Mouse (Mus musculus) heart, embryonic 11.5 days (tissue): ENCODE measurements at regions not wholly inside any gene's neighbourhood (a gene's known extent, or its start where the extent isn't known, plus 50 kb on each side); places are given as distances from the start of the nearest gene placed in this dataset.

Experiments
- ATAC-seq: fragments of 200-750 bp; cut with Nextera tagmentation; replicated peaks from 2 replicates; pipeline ENCODE4 v1.8.0; 2017; ENCODE audit warnings: moderate library complexity; ENCODE audit not compliant: insufficient number of reproducible peaks, low FRiP score, low TSS enrichment
- H3K27ac ChIP-seq: fragments of 300-500 bp; sonication (generic); 2 replicates; pipeline ENCODE4 v1.5.1; 2014; ENCODE audit warnings: mild to moderate bottlenecking, low read depth, low read length
- H3K27me3 ChIP-seq: fragments of 300-500 bp; sonication (generic); 2 replicates; pipeline ENCODE4 v1.6.1; 2014; ENCODE audit warnings: mild to moderate bottlenecking, low read length, mixed read lengths; ENCODE audit not compliant: control insufficient read depth, insufficient read depth
- H3K36me3 ChIP-seq: fragments of 300-500 bp; sonication (generic); 2 replicates; pipeline ENCODE4 v1.6.1; 2014; ENCODE audit warnings: mild to moderate bottlenecking, low read length, moderate library complexity, mixed read lengths; ENCODE audit not compliant: control insufficient read depth, insufficient read depth
- H3K4me1 ChIP-seq: fragments of 300-500 bp; sonication (generic); 2 replicates; pipeline ENCODE4 v1.6.1; 2014; ENCODE audit warnings: low read length; ENCODE audit not compliant: control insufficient read depth, insufficient read depth
- H3K4me2 ChIP-seq: fragments of 300-500 bp; sonication (generic); 2 replicates; pipeline ENCODE4 v1.6.1; 2014; ENCODE audit warnings: mild to moderate bottlenecking, moderate library complexity
- H3K4me3 ChIP-seq: fragments of 300-500 bp; sonication (generic); 2 replicates; pipeline ENCODE4 v1.5.1; 2014; ENCODE audit warnings: low read depth, low read length
- H3K9ac ChIP-seq: fragments of 300-500 bp; sonication (generic); 2 replicates; pipeline ENCODE4 v1.6.1; 2014; ENCODE audit warnings: mild to moderate bottlenecking, low read depth, low read length, moderate library complexity
- H3K9me3 ChIP-seq: fragments of 300-500 bp; sonication (generic); replicated peaks from 2 replicates; pipeline ENCODE4 v1.6.1; 2016; ENCODE audit warnings: low read length; ENCODE audit not compliant: control insufficient read depth
- WGBS: fragments of 180-500 bp; shearing (Covaris S2); extraction: QIAGEN DNeasy Blood & Tissue Kit; methylation state at CpG from one replicate; pipeline ENCODE4 v1.1.7; 2014; ENCODE audit not compliant: insufficient replicate concordance; 5-methylcytosine and 5-hydroxymethylcytosine counted together

GRCm38 (mm10) chr1:167936726-167937125 lies 247.7 kb downstream of the Lmx1a start:
- H3K9ac ChIP-seq, result no peak overlapping the region
- H3K9me3 ChIP-seq, result no peaks in the 10 kb centered on the region
- no peaks in the 10 kb centered on the region; the same call in 1 of the 2 replicates for H3K27me3 ChIP-seq
- no peak overlapping the region for H3K4me2 ChIP-seq
- no peak for ATAC-seq
- no peaks in the 10 kb centered on the region for H3K36me3 ChIP-seq
- no peak overlapping the region for H3K4me3 ChIP-seq
- no peaks in the 10 kb centered on the region for H3K4me1 ChIP-seq
- H3K27ac ChIP-seq, result no peak overlapping the region
- WGBS, result 69% methylated on average over 4 of the region's 4 CpGs

- Histone ChIP-seq H3K9me3 (no peaks in the 10 kb centered on the region), H3K36me3 (no peaks in the 10 kb centered on the region), H3K9ac (no peak overlapping the region), H3K27me3 (no peaks in the 10 kb centered on the region; the same call in 1 of the 2 replicates), H3K4me3 (no peak overlapping the region), H3K27ac (no peak overlapping the region), H3K4me1 (no peaks in the 10 kb centered on the region), H3K4me2 (no peak overlapping the region)
- ATAC-seq, result no peak
- 62% methylated on average over 2 of the region's 2 CpGs for WGBS
These were observed 249.1 kb downstream of the Lmx1a start for GRCm38 (mm10) chr1:167938176-167938575.

- Histone ChIP-seq H3K9me3 (no peaks in the 10 kb centered on the region), H3K4me3 (no peak overlapping the region), H3K27me3 (no peaks in the 10 kb centered on the region; the same call in 1 of the 2 replicates), H3K9ac (no peak overlapping the region), H3K36me3 (no peaks in the 10 kb centered on the region), H3K27ac (no peak overlapping the region), H3K4me2 (no peak overlapping the region), H3K4me1 (no peaks in the 10 kb centered on the region)
- ATAC-seq, result no peak
- 50% methylated on average over 8 of the region's 8 CpGs for WGBS
These were observed 253.0 kb downstream of the Lmx1a start for GRCm38 (mm10) chr1:167942037-167942470.

- ATAC-seq, result no peak
- WGBS, result 81% methylated on average over 8 of the region's 8 CpGs
- H3K4me3 ChIP-seq, result no peak overlapping the region
- no peaks in the 10 kb centered on the region for H3K4me1 ChIP-seq
- H3K9me3 ChIP-seq, result no peaks in the 10 kb centered on the region
- no peaks in the 10 kb centered on the region for H3K36me3 ChIP-seq
- H3K27me3 ChIP-seq, result no peaks in the 10 kb centered on the region; the same call in 1 of the 2 replicates
- no peak overlapping the region for H3K4me2 ChIP-seq
- no peak overlapping the region for H3K9ac ChIP-seq
- no peak overlapping the region for H3K27ac ChIP-seq
These were observed 254.1 kb downstream of the Lmx1a start for GRCm38 (mm10) chr1:167943121-167943520.

- Histone ChIP-seq H3K27me3 (no peaks in the 10 kb centered on the region; the same call in 1 of the 2 replicates), H3K4me2 (no peak overlapping the region), H3K4me3 (no peak overlapping the region), H3K36me3 (no peaks in the 10 kb centered on the region), H3K4me1 (no peaks in the 10 kb centered on the region), H3K27ac (no peak overlapping the region), H3K9ac (no peak overlapping the region), H3K9me3 (no peaks in the 10 kb centered on the region)
- WGBS, result 69% methylated on average over 9 of the region's 9 CpGs
- ATAC-seq, result no peak
These were observed 256.7 kb downstream of the Lmx1a start for GRCm38 (mm10) chr1:167945615-167946252.

- no peak overlapping the region for H3K4me2 ChIP-seq
- H3K4me3 ChIP-seq, result no peak overlapping the region
- H3K27ac ChIP-seq, result no peak overlapping the region
- H3K4me1 ChIP-seq, result no peaks in the 10 kb centered on the region
- H3K9me3 ChIP-seq, result no peaks in the 10 kb centered on the region
- no peaks in the 10 kb centered on the region for H3K36me3 ChIP-seq
- no peak overlapping the region for H3K9ac ChIP-seq
- no peak for ATAC-seq
- no peaks in the 10 kb centered on the region for H3K27me3 ChIP-seq
- 78% methylated on average over 7 of the region's 7 CpGs for WGBS
These were observed 258.8 kb downstream of the Lmx1a start for GRCm38 (mm10) chr1:167947866-167948265.

GRCm38 (mm10) chr1:167951717-167952116 lies 262.7 kb downstream of the Lmx1a start:
- Histone ChIP-seq H3K4me3 (no peak overlapping the region), H3K27me3 (no peaks in the 10 kb centered on the region), H3K9me3 (no peaks in the 10 kb centered on the region), H3K36me3 (no peaks in the 10 kb centered on the region), H3K9ac (no peak overlapping the region), H3K27ac (no peak overlapping the region), H3K4me1 (no peaks in the 10 kb centered on the region), H3K4me2 (no peak overlapping the region)
- ATAC-seq, result no peak

GRCm38 (mm10) chr1:167958531-167958930 lies 269.5 kb downstream of the Lmx1a start:
- 89% methylated on average over 6 of the region's 6 CpGs for WGBS
- Histone ChIP-seq H3K27me3 (no peaks in the 10 kb centered on the region), H3K4me2 (no peak overlapping the region), H3K9ac (no peak overlapping the region), H3K4me3 (no peak overlapping the region), H3K27ac (no peak overlapping the region), H3K4me1 (no peaks in the 10 kb centered on the region), H3K36me3 (no peaks in the 10 kb centered on the region), H3K9me3 (no peaks in the 10 kb centered on the region)
- no peak for ATAC-seq

- WGBS, result 81% methylated on average over 3 of the region's 3 CpGs
These were observed 280.5 kb downstream of the Lmx1a start for GRCm38 (mm10) chr1:167969545-167969944.

More at GRCm38 (mm10) chr1:167969545-167969944, 280.5 kb downstream of the Lmx1a start:
- Histone ChIP-seq H3K27me3 (no peaks in the 10 kb centered on the region), H3K4me1 (no peaks in the 10 kb centered on the region), H3K9ac (no peak overlapping the region), H3K36me3 (no peaks in the 10 kb centered on the region), H3K4me2 (no peak overlapping the region), H3K9me3 (no peaks in the 10 kb centered on the region), H3K27ac (no peak overlapping the region), H3K4me3 (no peak overlapping the region)
- no peak for ATAC-seq
